Mouse (Mus musculus) spleen, adult 2 months (tissue): ENCODE data around the gene Nfia. TPM values are rescaled to one million over a fixed set of nuclear protein-coding genes. Genes with fewer than 3 reads are reported as not detected.

Source experiments
- DNase-seq, 2 experiments: peaks; one replicate each; pipeline versions ENCODE4 v3.0.0 to v3.0.0-alpha.2; 2012 to 2021; ENCODE audit warnings: low spot score in 2 of 2, low read depth in 1 of 2
- H3K27ac ChIP-seq: fragments of 200-500 bp; 2 replicates; pipeline ENCODE4 v1.5.1; 2012; ENCODE audit warnings: low read length, inconsistent platforms; ENCODE audit not compliant: insufficient read depth
- H3K27me3 ChIP-seq: fragments of 200-500 bp; 2 replicates; pipeline ENCODE4 v1.6.1; 2012; ENCODE audit warnings: mild to moderate bottlenecking, moderate library complexity, low read length, inconsistent platforms; ENCODE audit not compliant: control insufficient read depth, insufficient read depth
- H3K36me3 ChIP-seq: fragments of 200-500 bp; 2 replicates; pipeline ENCODE4 v1.6.1; 2012; ENCODE audit warnings: mild to moderate bottlenecking, low read length, inconsistent platforms; ENCODE audit not compliant: control insufficient read depth, insufficient read depth
- H3K4me1 ChIP-seq: fragments of 200-500 bp; 2 replicates; pipeline ENCODE4 v1.6.1; 2011; ENCODE audit warnings: inconsistent platforms; ENCODE audit not compliant: control insufficient read depth, insufficient read depth, insufficient read length
- H3K4me3 ChIP-seq: fragments of 200-500 bp; 2 replicates; pipeline ENCODE4 v1.5.1; 2011; ENCODE audit warnings: mild to moderate bottlenecking, inconsistent platforms; ENCODE audit not compliant: insufficient read depth, insufficient read length; ENCODE audit errors: extremely low read depth
- CTCF ChIP-seq: fragments of 200-500 bp; IDR thresholded peaks from 2 replicates; pipeline ENCODE4 v1.5.1; 2011; ENCODE audit warnings: mild to moderate bottlenecking, inconsistent platforms; ENCODE audit not compliant: insufficient read depth, insufficient read length, insufficient replicate concordance; ENCODE audit errors: extremely low read depth
- POLR2A ChIP-seq: fragments of 200-500 bp; IDR thresholded peaks from 2 replicates; pipeline ENCODE4 v1.6.1; 2011; ENCODE audit warnings: low read depth, low read length, inconsistent platforms
- WGBS: fragments of 180-500 bp; shearing (Covaris S2); methylation state at CpG from one replicate; pipeline ENCODE4 v1.1.7; 2018; 5-methylcytosine and 5-hydroxymethylcytosine counted together
- polyA plus RNA-seq: library from polyadenylated mRNA; depleted of rRNA; stranded (reverse); fragments of >200 nt; gene quantifications from 2 replicates; pipeline ENCODE4 v1.2.3, GENCODE M21; 2012

Nfia gene
- polyA plus RNA-seq, 1 experiment, result 10.3 TPM

DNA sequence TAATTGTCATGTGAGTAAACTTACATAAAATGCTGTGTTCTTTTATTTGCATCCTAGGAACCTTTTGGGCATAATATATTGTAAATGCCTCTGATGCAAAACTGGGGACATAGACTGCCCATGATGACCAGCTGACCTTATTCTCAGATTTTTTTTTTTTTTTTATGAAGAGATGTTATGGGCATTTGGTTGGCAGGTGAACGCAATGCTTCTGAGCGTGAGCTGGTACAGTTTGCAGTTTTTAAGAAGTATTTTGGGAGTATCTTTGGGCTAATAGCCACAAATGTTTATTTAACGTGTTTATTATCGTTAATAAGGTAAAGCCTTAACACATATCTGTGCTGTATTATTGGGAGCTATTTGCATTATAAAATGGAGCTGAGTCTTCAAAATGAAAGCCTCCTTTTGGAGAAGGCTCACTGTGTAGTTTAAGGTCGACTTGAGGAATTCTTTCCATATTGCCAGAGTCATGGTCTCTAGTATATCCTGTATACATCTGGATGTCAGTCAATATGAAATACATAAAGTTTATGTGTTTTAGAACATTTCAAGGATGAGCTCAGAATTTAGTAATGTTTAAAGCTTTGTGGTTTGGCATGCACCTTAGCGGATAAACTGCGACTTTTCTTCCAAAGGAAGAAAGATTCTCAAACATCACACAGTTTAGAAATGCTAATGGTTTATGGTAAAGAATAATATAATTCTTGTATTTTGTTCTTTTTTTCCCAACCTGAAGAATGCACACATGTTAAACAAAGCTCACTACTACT is 8.3 kb downstream of the Nfia start:
- Histone ChIP-seq H3K27ac (no peak overlapping the region), H3K4me1 (peaks cover 2% of the 10 kb centered on the region), H3K27me3 (peaks cover 22% of the 10 kb centered on the region), H3K36me3 (no peaks in the 10 kb centered on the region), H3K4me3 (no peak overlapping the region)
- no peak for TF ChIP-seq POLR2A
- no peak for TF ChIP-seq CTCF
- DNase-seq, result no peak
- WGBS, result 88% methylated on average over 7 of the region's 7 CpGs

DNA sequence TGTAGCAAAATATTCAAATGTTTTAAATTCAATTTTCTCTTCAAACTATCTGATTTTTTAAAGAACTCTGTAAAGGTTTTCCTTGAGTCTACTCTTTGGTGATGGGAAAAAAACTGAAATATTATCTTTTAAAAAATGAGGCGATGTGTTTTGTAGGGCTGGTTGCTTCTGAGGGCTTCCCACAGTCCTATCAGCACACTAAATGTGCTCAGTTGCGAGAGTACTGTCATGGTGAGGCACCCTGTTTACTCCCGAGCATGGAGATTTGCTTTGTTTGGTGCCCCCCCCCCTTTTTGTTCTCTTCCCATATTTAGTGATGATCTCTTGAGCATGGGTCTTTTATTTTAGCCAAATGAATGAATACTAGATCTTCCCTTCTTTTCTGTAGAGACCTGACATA is 9.5 kb downstream of the Nfia start:
- no peak for DNase-seq
- no peaks in the 10 kb centered on the region for H3K36me3 ChIP-seq
- WGBS, result 79% methylated on average over 3 of the region's 3 CpGs
- H3K4me3 ChIP-seq, result no peak overlapping the region
- H3K27ac ChIP-seq, result no peak overlapping the region
- TF ChIP-seq POLR2A (no peak), CTCF (no peak)
- H3K4me1 ChIP-seq, result no peaks in the 10 kb centered on the region; the same call in 1 of the 2 replicates
- peaks cover 16% of the 10 kb centered on the region for H3K27me3 ChIP-seq

DNA sequence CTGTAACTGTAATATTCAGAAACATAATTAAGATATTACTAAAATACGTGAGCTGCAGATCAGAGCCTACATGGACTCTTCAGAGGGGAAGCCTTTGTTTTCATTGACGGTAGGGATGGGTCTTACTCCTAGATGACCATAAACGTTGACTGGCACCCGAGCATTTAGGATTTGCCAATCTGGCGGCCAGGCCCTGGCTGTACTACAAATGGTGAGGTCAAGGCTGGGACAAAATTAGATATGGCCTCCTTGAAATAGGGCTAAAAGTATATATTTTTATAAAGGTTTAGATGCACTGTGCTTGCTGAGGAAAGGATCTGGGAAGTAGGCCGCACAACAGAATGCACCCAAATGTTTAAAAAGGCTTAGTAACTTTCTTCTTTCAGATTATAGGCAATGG is 10.0 kb downstream of the Nfia start:
- 95% methylated on average over 6 of the region's 6 CpGs for WGBS
- H3K27ac ChIP-seq, result no peak overlapping the region
- no peaks in the 10 kb centered on the region; the same call in 1 of the 2 replicates for H3K4me1 ChIP-seq
- DNase-seq, result no peak
- H3K27me3 ChIP-seq, result peaks cover 11% of the 10 kb centered on the region
- no peak overlapping the region for H3K4me3 ChIP-seq
- H3K36me3 ChIP-seq, result no peaks in the 10 kb centered on the region
- TF ChIP-seq CTCF, result no peak
- TF ChIP-seq POLR2A, result no peak

DNA sequence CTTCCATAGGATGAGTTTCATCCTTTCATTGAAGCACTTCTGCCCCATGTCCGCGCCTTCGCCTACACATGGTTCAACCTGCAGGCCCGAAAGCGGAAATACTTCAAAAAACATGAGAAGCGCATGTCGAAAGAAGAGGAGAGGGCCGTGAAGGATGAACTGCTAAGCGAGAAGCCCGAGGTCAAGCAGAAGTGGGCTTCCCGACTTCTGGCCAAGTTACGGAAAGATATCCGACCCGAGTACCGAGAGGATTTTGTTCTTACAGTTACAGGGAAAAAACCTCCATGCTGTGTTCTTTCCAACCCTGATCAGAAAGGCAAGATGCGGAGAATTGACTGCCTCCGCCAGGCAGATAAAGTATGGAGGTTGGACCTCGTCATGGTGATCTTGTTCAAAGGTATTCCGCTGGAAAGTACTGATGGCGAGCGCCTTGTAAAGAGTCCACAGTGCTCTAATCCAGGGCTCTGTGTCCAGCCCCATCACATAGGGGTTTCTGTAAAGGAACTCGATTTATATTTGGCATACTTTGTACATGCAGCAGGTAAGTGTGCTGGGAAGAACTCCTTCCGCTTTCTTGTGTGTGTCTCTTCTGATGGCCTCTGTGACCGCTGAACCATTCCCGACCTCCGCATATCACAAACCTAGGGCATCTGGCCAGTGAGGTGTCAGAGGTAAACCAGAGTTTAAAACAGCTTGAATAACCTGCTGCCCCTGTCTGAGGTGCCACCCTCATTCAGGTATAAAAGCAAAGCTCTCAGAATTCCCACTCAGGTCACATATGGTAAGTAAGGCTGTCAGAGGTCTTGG is 10.7 kb downstream of the Nfia start:
- no peak overlapping the region for H3K27ac ChIP-seq
- no peak for DNase-seq
- WGBS, result 96% methylated on average over 26 of the region's 26 CpGs
- TF ChIP-seq POLR2A, result no peak
- H3K4me1 ChIP-seq, result no peaks in the 10 kb centered on the region; the same call in 1 of the 2 replicates
- no peaks in the 10 kb centered on the region for H3K36me3 ChIP-seq
- peaks cover 4% of the 10 kb centered on the region for H3K27me3 ChIP-seq
- H3K4me3 ChIP-seq, result no peak overlapping the region

DNA sequence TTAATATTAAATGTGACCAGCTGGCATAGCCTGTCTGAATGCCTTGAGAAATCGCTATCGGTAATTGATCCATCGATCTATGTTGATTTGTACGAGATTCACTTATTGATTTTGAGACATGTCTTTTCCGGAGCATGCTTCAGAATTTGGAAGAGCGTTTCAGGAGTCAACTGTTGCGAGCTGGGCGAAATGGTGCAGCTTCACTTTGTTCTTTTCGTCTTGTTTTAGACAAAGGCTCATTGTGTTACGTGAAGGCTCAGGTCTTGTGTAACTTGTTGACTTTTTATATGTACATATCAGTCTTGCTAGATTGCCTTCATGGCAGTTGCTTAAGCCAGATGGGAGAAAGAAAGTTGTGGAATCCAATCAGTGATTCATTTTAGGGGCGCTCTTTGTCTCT is 11.7 kb downstream of the Nfia start:
- no peak overlapping the region for H3K4me3 ChIP-seq
- TF ChIP-seq POLR2A (no peak), CTCF (no peak)
- no peak for DNase-seq
- H3K27me3 ChIP-seq, result no peaks in the 10 kb centered on the region
- no peak overlapping the region for H3K27ac ChIP-seq
- no peaks in the 10 kb centered on the region for H3K36me3 ChIP-seq
- no peaks in the 10 kb centered on the region for H3K4me1 ChIP-seq
- 96% methylated on average over 11 of the region's 11 CpGs for WGBS

DNA sequence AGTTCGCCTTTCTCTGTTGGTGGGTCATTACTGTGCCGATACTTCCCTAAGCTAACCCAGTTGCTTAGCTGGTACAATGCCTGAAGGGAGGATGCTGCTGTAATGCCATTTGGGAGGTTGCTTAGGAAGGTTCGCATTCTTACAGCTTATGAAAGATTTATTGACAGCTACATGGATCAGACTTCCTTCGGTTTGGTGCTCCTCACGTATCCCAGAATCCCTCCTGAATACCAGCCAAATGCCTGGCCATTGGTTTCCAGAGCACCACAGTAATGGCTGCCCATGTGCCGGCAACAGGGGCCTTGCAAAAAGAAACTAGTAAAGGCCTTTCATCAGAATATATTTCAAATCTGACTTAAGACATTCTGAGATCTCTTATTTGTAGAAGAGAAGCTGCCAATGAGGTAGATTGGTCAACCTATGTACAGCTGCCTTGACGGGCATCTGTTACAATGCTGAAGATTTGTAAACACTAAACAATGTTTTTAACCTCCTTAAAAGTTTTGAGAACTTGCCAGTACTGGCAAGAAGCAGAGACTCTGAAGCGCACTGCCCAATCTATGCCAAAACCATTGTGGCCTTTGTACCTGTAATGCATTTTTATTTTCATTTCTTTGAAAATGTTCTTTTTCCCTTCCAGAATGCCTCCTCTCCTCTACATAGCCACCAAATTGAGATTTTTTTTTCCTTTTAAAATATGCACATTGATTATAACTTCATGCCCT is 13.2 kb downstream of the Nfia start:
- TF ChIP-seq POLR2A (no peak), CTCF (no peak)
- H3K36me3 ChIP-seq, result no peaks in the 10 kb centered on the region
- no peaks in the 10 kb centered on the region for H3K4me1 ChIP-seq
- WGBS, result 92% methylated on average over 8 of the region's 8 CpGs
- H3K4me3 ChIP-seq, result no peak overlapping the region
- H3K27me3 ChIP-seq, result no peaks in the 10 kb centered on the region
- no peak for DNase-seq
- H3K27ac ChIP-seq, result no peak overlapping the region
